Mouse (Mus musculus) forebrain, embryonic 16.5 days (tissue): ENCODE results near the gene Egfr. TPM values are rescaled to one million over a fixed set of nuclear protein-coding genes. Genes with fewer than 3 reads are reported as not detected.

Experiments used
- ATAC-seq: fragments of 200-750 bp; cut with Nextera tagmentation; 2 replicates; pipeline ENCODE4 v1.8.0; 2017; ENCODE audit warnings: mild to moderate bottlenecking, moderate library complexity
- H3K27ac ChIP-seq: fragments of 300-500 bp; sonication (generic); 2 replicates; pipeline ENCODE4 v1.5.1; 2014; ENCODE audit warnings: low read length, control low read depth
- H3K27me3 ChIP-seq: fragments of 300-500 bp; sonication (generic); replicated peaks from 2 replicates; pipeline ENCODE4 v1.6.1; 2014; ENCODE audit warnings: low read length; ENCODE audit not compliant: control insufficient read depth, insufficient read depth
- H3K36me3 ChIP-seq: fragments of 300-500 bp; sonication (generic); 2 replicates; pipeline ENCODE4 v1.6.1; 2014; ENCODE audit not compliant: control insufficient read depth, insufficient read depth
- H3K4me1 ChIP-seq: fragments of 300-500 bp; sonication (generic); replicated peaks from 2 replicates; pipeline ENCODE4 v1.6.1; 2014; ENCODE audit warnings: low read length; ENCODE audit not compliant: control insufficient read depth, insufficient read depth
- H3K4me2 ChIP-seq: fragments of 300-500 bp; sonication (generic); 2 replicates; pipeline ENCODE4 v1.6.1; 2014; ENCODE audit warnings: mild to moderate bottlenecking, low read length, control low read depth
- H3K4me3 ChIP-seq: fragments of 300-500 bp; sonication (generic); replicated peaks from 2 replicates; pipeline ENCODE4 v1.5.1; 2014; ENCODE audit warnings: mild to moderate bottlenecking, low read length, control low read depth
- H3K9ac ChIP-seq: fragments of 300-500 bp; sonication (generic); replicated peaks from 2 replicates; pipeline ENCODE4 v1.6.1; 2014; ENCODE audit warnings: low read depth, low read length, control low read depth
- H3K9me3 ChIP-seq: fragments of 300-500 bp; sonication (generic); 2 replicates; pipeline ENCODE4 v1.6.1; 2016; ENCODE audit warnings: low read length; ENCODE audit not compliant: control insufficient read depth
- WGBS: fragments of 180-500 bp; shearing (Covaris S2); extraction: QIAGEN DNeasy Blood & Tissue Kit; methylation state at CpG from one replicate; pipeline ENCODE4 v1.1.7; 2014; 5-methylcytosine and 5-hydroxymethylcytosine counted together
- polyA plus RNA-seq: library from polyadenylated mRNA; unstranded; fragments of >200 nt; fragmentation: Nextera tagmentation; extraction: Ambion mirVana; gene quantifications from 2 replicates; pipeline ENCODE4 v1.2.1, GENCODE M21; 2015

Gene Egfr
- polyA plus RNA-seq, 1 experiment from 2014 or later = 2.5 TPM

GRCm38 (mm10) chr11:16817336-16818034 lies 65.5 kb downstream of the Egfr start:
- H3K4me1 ChIP-seq = no peaks in the 10 kb centered on the region
- ATAC-seq = no peak
- no peaks in the 10 kb centered on the region for H3K36me3 ChIP-seq
- 85% methylated on average over 6 of the region's 6 CpGs for WGBS
- H3K27me3 ChIP-seq = no peaks in the 10 kb centered on the region
- H3K9me3 ChIP-seq = no peaks in the 10 kb centered on the region
- no peak overlapping the region for H3K27ac ChIP-seq
- H3K4me2 ChIP-seq = no peak overlapping the region
- no peak overlapping the region for H3K9ac ChIP-seq
- H3K4me3 ChIP-seq = no peak overlapping the region

- ATAC-seq = no peak
- Histone ChIP-seq H3K4me1 (0 out of 2 replicates have a peak, but pooled peaks cover 2% of the 10 kb centered on the region), H3K27me3 (no peaks in the 10 kb centered on the region), H3K9me3 (no peaks in the 10 kb centered on the region), H3K4me3 (no peak overlapping the region), H3K36me3 (no peaks in the 10 kb centered on the region), H3K9ac (no peak overlapping the region), H3K27ac (no peak overlapping the region), H3K4me2 (no peak overlapping the region)
- WGBS = 84% methylated on average over 1 of the region's 1 CpGs
Observed at GRCm38 (mm10) chr11:16819424-16819823, 67.4 kb downstream of the Egfr start.

- no peaks in the 10 kb centered on the region for H3K36me3 ChIP-seq
- no peaks in the 10 kb centered on the region for H3K27me3 ChIP-seq
- H3K9me3 ChIP-seq = no peaks in the 10 kb centered on the region
- 0 out of 2 replicates have a peak, but pooled peaks cover 2% of the 10 kb centered on the region for H3K4me1 ChIP-seq
- no peak for ATAC-seq
- no peak overlapping the region for H3K27ac ChIP-seq
- no peak overlapping the region for H3K4me2 ChIP-seq
- H3K9ac ChIP-seq = no peak overlapping the region
- WGBS = 80% methylated on average over 6 of the region's 6 CpGs
- no peak overlapping the region for H3K4me3 ChIP-seq
Observed at GRCm38 (mm10) chr11:16820138-16820537, 68.1 kb downstream of the Egfr start.

- H3K27me3 ChIP-seq = no peaks in the 10 kb centered on the region
- H3K9me3 ChIP-seq = no peaks in the 10 kb centered on the region
- H3K4me3 ChIP-seq = no peak overlapping the region
- no peak overlapping the region for H3K9ac ChIP-seq
- H3K36me3 ChIP-seq = no peaks in the 10 kb centered on the region
- H3K4me2 ChIP-seq = no peak overlapping the region
- 0 out of 2 replicates have a peak, but pooled peaks cover 2% of the 10 kb centered on the region for H3K4me1 ChIP-seq
- no peak overlapping the region for H3K27ac ChIP-seq
- WGBS = 89% methylated on average over 6 of the region's 6 CpGs
- no peak for ATAC-seq
Observed at GRCm38 (mm10) chr11:16821668-16822254, 69.8 kb downstream of the Egfr start.

- H3K36me3 ChIP-seq = no peaks in the 10 kb centered on the region
- 0 out of 2 replicates have a peak, but pooled peaks cover 2% of the 10 kb centered on the region for H3K4me1 ChIP-seq
- no peaks in the 10 kb centered on the region for H3K9me3 ChIP-seq
- no peak overlapping the region for H3K27ac ChIP-seq
- H3K9ac ChIP-seq = no peak overlapping the region
- 20% methylated on average over 4 of the region's 4 CpGs for WGBS
- no peaks in the 10 kb centered on the region for H3K27me3 ChIP-seq
- ATAC-seq = peak; percentile 40; the same call in 1 of the 2 replicates
- H3K4me2 ChIP-seq = no peak overlapping the region
- no peak overlapping the region for H3K4me3 ChIP-seq
Observed at GRCm38 (mm10) chr11:16823830-16824545, 72.0 kb downstream of the Egfr start.

GRCm38 (mm10) chr11:16829468-16829867 lies 77.5 kb downstream of the Egfr start:
- 82% methylated on average over 3 of the region's 3 CpGs for WGBS
- H3K27me3 ChIP-seq = no peaks in the 10 kb centered on the region
- no peak overlapping the region for H3K4me2 ChIP-seq
- no peak overlapping the region for H3K4me3 ChIP-seq
- peaks cover 10% of the 10 kb centered on the region for H3K4me1 ChIP-seq
- no peak for ATAC-seq
- no peak overlapping the region for H3K27ac ChIP-seq
- H3K9ac ChIP-seq = no peak overlapping the region
- H3K36me3 ChIP-seq = no peaks in the 10 kb centered on the region
- H3K9me3 ChIP-seq = no peaks in the 10 kb centered on the region

- H3K4me3 ChIP-seq = no peak overlapping the region
- H3K27me3 ChIP-seq = no peaks in the 10 kb centered on the region
- no peak overlapping the region for H3K27ac ChIP-seq
- ATAC-seq = no peak
- H3K9me3 ChIP-seq = no peaks in the 10 kb centered on the region
- H3K36me3 ChIP-seq = no peaks in the 10 kb centered on the region
- H3K4me2 ChIP-seq = no peak overlapping the region
- 66% methylated on average over 8 of the region's 8 CpGs for WGBS
- H3K9ac ChIP-seq = no peak overlapping the region
- peaks cover 10% of the 10 kb centered on the region for H3K4me1 ChIP-seq
Observed at GRCm38 (mm10) chr11:16830531-16831227, 78.7 kb downstream of the Egfr start.

GRCm38 (mm10) chr11:16831974-16832464 lies 80.0 kb downstream of the Egfr start:
- H3K27ac ChIP-seq = peak overlapping the region; percentile 16; the same call in 1 of the 2 replicates
- ATAC-seq = peak; percentile 94
- H3K27me3 ChIP-seq = no peaks in the 10 kb centered on the region
- WGBS = 40% methylated on average over 5 of the region's 5 CpGs
- H3K4me2 ChIP-seq = 0 out of 2 replicates have a peak overlapping the region, but pooled peaks have one; percentile 5
- H3K9me3 ChIP-seq = no peaks in the 10 kb centered on the region
- no peak overlapping the region for H3K4me3 ChIP-seq
- H3K9ac ChIP-seq = no peak overlapping the region
- H3K4me1 ChIP-seq = peaks cover 10% of the 10 kb centered on the region
- H3K36me3 ChIP-seq = no peaks in the 10 kb centered on the region

GRCm38 (mm10) chr11:16838772-16839171 lies 86.8 kb downstream of the Egfr start:
- 94% methylated on average over 3 of the region's 3 CpGs for whole genome bisulfite sequencing
- Histone ChIP-seq H3K27ac (no peak overlapping the region), H3K9me3 (no peaks in the 10 kb centered on the region), H3K27me3 (no peaks in the 10 kb centered on the region), H3K4me1 (no peaks in the 10 kb centered on the region), H3K4me2 (no peak overlapping the region), H3K4me3 (no peak overlapping the region), H3K9ac (no peak overlapping the region), H3K36me3 (no peaks in the 10 kb centered on the region)
- ATAC-seq = no peak
